Mouse (Mus musculus) megakaryocyte, adult 5-6 weeks (primary cell): ENCODE measurements around the gene Smpd3. TPM values are rescaled to one million over a fixed set of nuclear protein-coding genes. Genes with fewer than 3 reads are reported as not detected.
"Not testable (repeated sequence)": the region's sequence is repeated elsewhere in the genome, so short reads cannot be mapped to it uniquely, and the experiment has no call there.

ENCODE experiments used
- ATAC-seq: 2 replicates; pipeline ENCODE4 v1.8.0; 2016; ENCODE audit warnings: mild to moderate bottlenecking, inconsistent platforms; ENCODE audit not compliant: poor library complexity, severe bottlenecking
- total RNA-seq, 2 experiments: library from RNA; stranded (forward) in 1 of 2; stranded (reverse) in 1 of 2; fragments of 153-499, 151-499 nt in 1 of 2; fragments of 221-1000, 200-1000 nt in 1 of 2; gene quantifications; 2 replicates each; pipeline versions ENCODE4 v1.2.3 to v1.2.4; 2015 to 2017

Gene Smpd3
- total RNA-seq, 2 experiments from 2014 or later = 0.07 to 0.09 TPM

GRCm38 (mm10) chr8:106332498-106332897, 5.3 kb downstream of the Smpd3 start:
- ATAC-seq = no peak

GRCm38 (mm10) chr8:106326624-106327023, 11.2 kb downstream of the Smpd3 start:
- ATAC-seq = no peak

- no peak for ATAC-seq
Measured at GRCm38 (mm10) chr8:106321434-106321833, 16.4 kb downstream of the Smpd3 start.

GRCm38 (mm10) chr8:106320002-106320401, 17.8 kb downstream of the Smpd3 start:
- ATAC-seq = no peak

GRCm38 (mm10) chr8:106317091-106317490, 20.7 kb downstream of the Smpd3 start:
- ATAC-seq = no peak

- peak; percentile 51; the same call in 1 of the 2 replicates for ATAC-seq
Measured at GRCm38 (mm10) chr8:106316506-106316905, 21.3 kb downstream of the Smpd3 start.

GRCm38 (mm10) chr8:106315402-106316187, 22.2 kb downstream of the Smpd3 start:
- no peak for ATAC-seq

GRCm38 (mm10) chr8:106313799-106314198, 24.0 kb downstream of the Smpd3 start:
- no peak for ATAC-seq

GRCm38 (mm10) chr8:106313120-106313737, 24.6 kb downstream of the Smpd3 start:
- no peak for ATAC-seq

- ATAC-seq = no peak
Measured at GRCm38 (mm10) chr8:106311967-106312366, 25.8 kb downstream of the Smpd3 start.

- no peak for ATAC-seq
Measured at GRCm38 (mm10) chr8:106310026-106310652, 27.6 kb downstream of the Smpd3 start.

- not testable (repeated sequence) for ATAC-seq
Measured at GRCm38 (mm10) chr8:106308082-106308786, 29.6 kb downstream of the Smpd3 start.

- ATAC-seq = peak; percentile 79
Measured at GRCm38 (mm10) chr8:106307586-106307985, 30.2 kb downstream of the Smpd3 start.

GRCm38 (mm10) chr8:106306711-106307248, 31.0 kb downstream of the Smpd3 start:
- not testable (repeated sequence) for ATAC-seq

GRCm38 (mm10) chr8:106306076-106306475, 31.7 kb downstream of the Smpd3 start:
- ATAC-seq = no peak

GRCm38 (mm10) chr8:106305301-106305700, 32.5 kb downstream of the Smpd3 start:
- no peak for ATAC-seq

GRCm38 (mm10) chr8:106304321-106304720, 33.5 kb downstream of the Smpd3 start:
- no peak for ATAC-seq

GRCm38 (mm10) chr8:106300739-106301715, 36.8 kb downstream of the Smpd3 start:
- ATAC-seq = no peak

GRCm38 (mm10) chr8:106299686-106300085, 38.1 kb downstream of the Smpd3 start:
- no peak for ATAC-seq

GRCm38 (mm10) chr8:106298846-106299245, 38.9 kb downstream of the Smpd3 start:
- no peak for ATAC-seq
